Mouse (Mus musculus) lung, postnatal 0 days (tissue): ENCODE data around the gene Ptdss2. TPM values are rescaled to one million over a fixed set of nuclear protein-coding genes. Genes with fewer than 3 reads are reported as not detected.
A peak's percentile ranks its signal among the peaks of the same experiment; 100 is the strongest.

Experiments used
- ATAC-seq: fragments of 200-750 bp; cut with Nextera tagmentation; 2 replicates; pipeline ENCODE4 v1.8.0; 2017; ENCODE audit warnings: moderate library complexity
- DNase-seq: peaks from one replicate; pipeline ENCODE4 v3.0.0-alpha.2; 2016; ENCODE audit warnings: low spot score
- H3K27ac ChIP-seq: fragments of 300-500 bp; sonication (generic); 2 replicates; pipeline ENCODE4 v1.5.1; 2014; ENCODE audit warnings: antibody characterized with exemption, mild to moderate bottlenecking, low read length, mixed read lengths
- H3K27me3 ChIP-seq: fragments of 300-500 bp; sonication (generic); replicated peaks from 2 replicates; pipeline ENCODE4 v1.6.1; 2014; ENCODE audit warnings: low read length, mixed read lengths; ENCODE audit not compliant: insufficient read depth
- H3K36me3 ChIP-seq: fragments of 300-500 bp; sonication (generic); 2 replicates; pipeline ENCODE4 v1.6.1; 2014; ENCODE audit warnings: low read length, mixed read lengths; ENCODE audit not compliant: insufficient read depth
- H3K4me1 ChIP-seq: fragments of 300-500 bp; sonication (generic); 2 replicates; pipeline ENCODE4 v1.6.1; 2014; ENCODE audit warnings: antibody characterized with exemption, low read depth, low read length, mixed read lengths; ENCODE audit not compliant: insufficient read depth
- H3K4me2 ChIP-seq: fragments of 300-500 bp; sonication (generic); replicated peaks from 2 replicates; pipeline ENCODE4 v1.6.1; 2014; ENCODE audit warnings: low read depth, mild to moderate bottlenecking, low read length, moderate library complexity, mixed read lengths
- H3K4me3 ChIP-seq: fragments of 300-500 bp; sonication (generic); 2 replicates; pipeline ENCODE4 v1.5.1; 2014; ENCODE audit warnings: low read depth, low read length
- H3K9ac ChIP-seq: fragments of 300-500 bp; sonication (generic); replicated peaks from 2 replicates; pipeline ENCODE4 v1.6.1; 2014; ENCODE audit warnings: low read depth, mild to moderate bottlenecking
- H3K9me3 ChIP-seq: fragments of 300-500 bp; sonication (generic); 2 replicates; pipeline ENCODE4 v1.6.1; 2016; ENCODE audit warnings: low read length, mixed read lengths
- CTCF ChIP-seq: IDR thresholded peaks from 2 replicates; pipeline ENCODE4 v1.5.1; 2016; ENCODE audit warnings: antibody characterized with exemption, mild to moderate bottlenecking
- EP300 ChIP-seq: IDR thresholded peaks from 2 replicates; pipeline ENCODE4 v1.6.1; 2016; ENCODE audit warnings: antibody characterized with exemption, mild to moderate bottlenecking, control low read depth
- WGBS: fragments of 180-500 bp; shearing (Covaris S2); extraction: QIAGEN DNeasy Blood & Tissue Kit; methylation state at CpG from one replicate; pipeline ENCODE4 v1.1.7; 2014; 5-methylcytosine and 5-hydroxymethylcytosine counted together
- polyA plus RNA-seq: library from polyadenylated mRNA; unstranded; fragments of >200 nt; fragmentation: Nextera tagmentation; extraction: Ambion mirVana; gene quantifications from 2 replicates; pipeline ENCODE4 v1.2.1, GENCODE M21; 2015

Ptdss2 gene
- polyA plus RNA-seq, 1 experiment from 2014 or later = 39.1 TPM

- Histone ChIP-seq H3K27ac (peak overlapping the region; percentile 89), H3K9me3 (no peaks in the 10 kb centered on the region), H3K4me1 (peaks cover 4% of the 10 kb centered on the region; the same call in 1 of the 2 replicates), H3K36me3 (no peaks in the 10 kb centered on the region), H3K27me3 (no peaks in the 10 kb centered on the region), H3K4me3 (peak overlapping the region; percentile 43; the same call in 1 of the 2 replicates), H3K4me2 (peak overlapping the region; percentile 55), H3K9ac (no peak overlapping the region)
- WGBS = 59% methylated on average over 5 of the region's 5 CpGs
- ATAC-seq (no peak), DNase-seq (no peak)
- TF ChIP-seq CTCF (no peak), EP300 (no peak)
These were observed 51.2 kb downstream of the Ptdss2 start for GRCm38 (mm10) chr7:141173323-141173850.

- 93% methylated on average over 4 of the region's 4 CpGs for WGBS
These were observed 52.9 kb downstream of the Ptdss2 start for GRCm38 (mm10) chr7:141175068-141175467.

DNA sequence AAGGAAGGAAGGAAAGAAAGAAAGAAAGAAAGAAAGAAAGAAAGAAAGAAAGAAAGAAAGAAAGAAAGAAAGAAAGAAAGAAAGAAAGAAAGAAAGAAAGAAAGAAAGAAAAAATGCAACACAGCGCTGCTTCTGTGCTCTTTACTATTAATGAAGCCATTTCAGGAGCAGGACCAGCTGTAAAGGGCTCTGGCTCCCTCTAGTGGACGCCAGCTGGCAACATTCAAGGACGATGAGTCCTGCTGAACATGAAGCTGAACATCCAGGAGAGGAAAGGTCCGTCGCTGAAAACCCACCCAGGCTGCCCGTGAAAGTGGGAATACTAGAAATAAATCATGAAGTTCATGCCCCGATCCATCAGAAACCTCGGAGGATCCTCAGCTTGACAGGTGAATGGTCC is 54.0 kb downstream of the Ptdss2 start:
- Histone ChIP-seq H3K36me3 (no peaks in the 10 kb centered on the region), H3K4me2 (no peak overlapping the region), H3K27me3 (no peaks in the 10 kb centered on the region), H3K4me1 (0 out of 2 replicates have a peak, but pooled peaks cover 4% of the 10 kb centered on the region), H3K4me3 (no peak overlapping the region), H3K27ac (no peak overlapping the region), H3K9ac (no peak overlapping the region), H3K9me3 (no peaks in the 10 kb centered on the region)
- TF ChIP-seq CTCF (peak; percentile 96), EP300 (no peak)
- no peak for ATAC-seq
- WGBS = 2% methylated on average over 8 of the region's 8 CpGs
- peak; percentile 93 for DNase-seq

More at GRCm38 (mm10) chr7:141175068-141175467, 52.9 kb downstream of the Ptdss2 start:
- Histone ChIP-seq H3K36me3 (no peaks in the 10 kb centered on the region), H3K27ac (no peak overlapping the region), H3K9ac (no peak overlapping the region), H3K9me3 (no peaks in the 10 kb centered on the region), H3K4me3 (no peak overlapping the region), H3K4me1 (0 out of 2 replicates have a peak, but pooled peaks cover 4% of the 10 kb centered on the region), H3K4me2 (no peak overlapping the region), H3K27me3 (no peaks in the 10 kb centered on the region)
- ATAC-seq (no peak), DNase-seq (no peak)
- no peak for TF ChIP-seq CTCF
- TF ChIP-seq EP300 = no peak

DNA sequence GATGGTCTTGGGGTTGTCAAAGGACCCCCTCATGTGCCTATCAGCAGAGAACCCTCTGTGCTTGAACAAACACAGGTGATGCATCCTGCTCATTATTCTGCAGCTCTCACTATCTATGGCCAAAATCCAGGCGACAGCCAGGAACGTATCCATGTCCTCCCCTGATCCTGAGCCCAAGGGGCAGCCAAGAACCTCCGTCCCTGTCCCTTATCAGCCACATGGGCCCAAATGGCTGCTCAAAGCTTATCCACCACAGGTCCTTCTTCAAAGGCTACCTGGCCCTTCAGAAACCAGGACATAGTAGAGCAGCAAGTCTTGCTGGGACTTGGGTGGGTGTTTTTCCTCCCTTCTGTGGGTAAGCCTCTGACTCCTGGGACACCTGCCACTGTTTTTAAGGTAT is 66.0 kb downstream of the Ptdss2 start:
- Histone ChIP-seq H3K4me2 (no peak overlapping the region), H3K27ac (no peak overlapping the region), H3K4me1 (peaks cover 13% of the 10 kb centered on the region; the same call in 1 of the 2 replicates), H3K9me3 (no peaks in the 10 kb centered on the region), H3K4me3 (no peak overlapping the region), H3K36me3 (peaks cover 29% of the 10 kb centered on the region), H3K9ac (no peak overlapping the region), H3K27me3 (no peaks in the 10 kb centered on the region)
- DNase-seq (no peak), ATAC-seq (no peak)
- TF ChIP-seq CTCF (no peak), EP300 (no peak)
- 67% methylated on average over 3 of the region's 3 CpGs for WGBS

GRCm38 (mm10) chr7:141188733-141189132 is 66.6 kb downstream of the Ptdss2 start:
- Histone ChIP-seq H3K4me3 (no peak overlapping the region), H3K4me1 (peaks cover 14% of the 10 kb centered on the region; the same call in 1 of the 2 replicates), H3K4me2 (no peak overlapping the region), H3K27ac (no peak overlapping the region), H3K36me3 (peaks cover 29% of the 10 kb centered on the region), H3K27me3 (no peaks in the 10 kb centered on the region), H3K9me3 (no peaks in the 10 kb centered on the region), H3K9ac (no peak overlapping the region)
- ATAC-seq = no peak
- 85% methylated on average over 3 of the region's 3 CpGs for WGBS
- TF ChIP-seq CTCF = no peak
- TF ChIP-seq EP300 = no peak
- no peak for DNase-seq

GRCm38 (mm10) chr7:141190220-141190619 is 68.0 kb downstream of the Ptdss2 start:
- no peaks in the 10 kb centered on the region for H3K9me3 ChIP-seq
- ATAC-seq (no peak), DNase-seq (no peak)
- peaks cover 29% of the 10 kb centered on the region for H3K36me3 ChIP-seq
- H3K27me3 ChIP-seq = no peaks in the 10 kb centered on the region
- H3K4me1 ChIP-seq = peaks cover 14% of the 10 kb centered on the region; the same call in 1 of the 2 replicates
- no peak overlapping the region for H3K4me3 ChIP-seq
- H3K9ac ChIP-seq = no peak overlapping the region
- 92% methylated on average over 3 of the region's 3 CpGs for WGBS
- no peak overlapping the region for H3K4me2 ChIP-seq
- no peak overlapping the region for H3K27ac ChIP-seq
- no peak for TF ChIP-seq EP300
- TF ChIP-seq CTCF = no peak

- no peak overlapping the region for H3K4me3 ChIP-seq
- DNase-seq = peak; percentile 24
- no peaks in the 10 kb centered on the region for H3K27me3 ChIP-seq
- no peak for TF ChIP-seq EP300
- TF ChIP-seq CTCF = no peak
- H3K9ac ChIP-seq = no peak overlapping the region
- no peak overlapping the region for H3K4me2 ChIP-seq
- H3K9me3 ChIP-seq = no peaks in the 10 kb centered on the region
- no peak overlapping the region for H3K27ac ChIP-seq
- WGBS = 78% methylated on average over 14 of the region's 14 CpGs
- H3K4me1 ChIP-seq = peaks cover 14% of the 10 kb centered on the region; the same call in 1 of the 2 replicates
- no peak for ATAC-seq
- peaks cover 29% of the 10 kb centered on the region for H3K36me3 ChIP-seq
These were observed 68.9 kb downstream of the Ptdss2 start for GRCm38 (mm10) chr7:141191036-141191435.
